Mouse (Mus musculus) layer of hippocampus, adult 2 months (tissue): Measurements from ENCODE around the gene Akap13. TPM values are rescaled to one million over a fixed set of nuclear protein-coding genes. Genes with fewer than 3 reads are reported as not detected.

Source experiments
- DNase-seq, 2 experiments: peaks; one replicate each; pipeline ENCODE4 v3.0.0; 2022; ENCODE audit warnings: low spot score in 2 of 2
- H3K27ac ChIP-seq: fragments of 200-600 bp; 2 replicates; pipeline ENCODE4 v1.8.1; 2022
- H3K4me3 ChIP-seq: fragments of 200-600 bp; 2 replicates; pipeline ENCODE4 v1.8.1; 2022; ENCODE audit warnings: mild to moderate bottlenecking
- CTCF ChIP-seq: fragments of 200-600 bp; conservative IDR thresholded peaks from 2 replicates; pipeline ENCODE4 v1.8.1; 2022; ENCODE audit warnings: antibody characterized with exemption, mild to moderate bottlenecking, moderate library complexity
- total RNA-seq, 2 experiments: library from RNA; stranded (reverse); gene quantifications; 2 replicates each; pipeline ENCODE4 v1.2.3; 2021

Akap13 gene
- total RNA-seq, 2 experiments from 2014 or later: 66.5 to 73.6 TPM

- no peak for DNase-seq
- no peak overlapping the region for H3K4me3 ChIP-seq
- H3K27ac ChIP-seq: peak overlapping the region; percentile 70
- TF ChIP-seq CTCF: no peak
Observed at GRCm38 (mm10) chr7:75472316-75473195, 17.2 kb downstream of the Akap13 start.

GRCm38 (mm10) chr7:75473294-75473693 lies 18.0 kb downstream of the Akap13 start:
- Histone ChIP-seq H3K27ac (peak overlapping the region; percentile 70; the same call in 1 of the 2 replicates), H3K4me3 (no peak overlapping the region)
- DNase-seq: no peak
- no peak for TF ChIP-seq CTCF

- TF ChIP-seq CTCF: no peak
- Histone ChIP-seq H3K4me3 (no peak overlapping the region), H3K27ac (no peak overlapping the region)
- DNase-seq: no peak
Observed at GRCm38 (mm10) chr7:75474064-75474463, 18.7 kb downstream of the Akap13 start.

- Histone ChIP-seq H3K27ac (no peak overlapping the region), H3K4me3 (no peak overlapping the region)
- no peak for TF ChIP-seq CTCF
- DNase-seq: no peak
Observed at GRCm38 (mm10) chr7:75474564-75475150, 19.3 kb downstream of the Akap13 start.

GRCm38 (mm10) chr7:75478060-75478459 lies 22.7 kb downstream of the Akap13 start:
- Histone ChIP-seq H3K4me3 (no peak overlapping the region), H3K27ac (no peak overlapping the region)
- no peak for TF ChIP-seq CTCF
- DNase-seq: no peak

GRCm38 (mm10) chr7:75480721-75481426 lies 25.5 kb downstream of the Akap13 start:
- no peak for TF ChIP-seq CTCF
- DNase-seq: no peak
- no peak overlapping the region for H3K27ac ChIP-seq
- no peak overlapping the region for H3K4me3 ChIP-seq

DNA sequence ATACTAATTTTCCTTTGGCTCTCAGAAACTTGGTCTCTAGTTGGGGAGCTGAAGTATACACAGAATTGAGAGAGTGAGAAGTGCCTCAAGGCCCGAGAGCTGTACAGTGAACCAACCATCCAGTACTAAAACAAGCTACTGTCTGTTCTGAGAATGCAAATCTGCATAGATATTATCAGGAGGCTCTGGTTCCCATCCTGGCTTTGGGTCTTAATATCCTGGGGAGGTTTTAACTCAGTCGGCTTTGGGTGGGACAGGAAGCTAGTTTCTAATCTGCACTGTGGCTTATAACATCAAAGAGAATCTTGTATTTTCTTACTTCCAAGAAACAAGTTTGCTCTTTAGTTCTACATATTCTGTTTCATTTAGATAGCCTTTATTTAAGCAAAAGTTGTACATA lies 30.7 kb downstream of the Akap13 start:
- no peak overlapping the region for H3K4me3 ChIP-seq
- no peak overlapping the region for H3K27ac ChIP-seq
- no peak for DNase-seq
- TF ChIP-seq CTCF: no peak

- no peak for TF ChIP-seq CTCF
- DNase-seq: peak in 1 of 2 experiments; percentile 23
- Histone ChIP-seq H3K4me3 (no peak overlapping the region), H3K27ac (peak overlapping the region; percentile 7; the same call in 1 of the 2 replicates)
Observed at GRCm38 (mm10) chr7:75495941-75496441, 40.7 kb downstream of the Akap13 start.

GRCm38 (mm10) chr7:75498627-75499026 lies 43.3 kb downstream of the Akap13 start:
- no peak overlapping the region for H3K4me3 ChIP-seq
- no peak for DNase-seq
- H3K27ac ChIP-seq: no peak overlapping the region
- TF ChIP-seq CTCF: no peak

- H3K4me3 ChIP-seq: no peak overlapping the region
- no peak for DNase-seq
- no peak overlapping the region for H3K27ac ChIP-seq
- no peak for TF ChIP-seq CTCF
Observed at GRCm38 (mm10) chr7:75499271-75499670, 43.9 kb downstream of the Akap13 start.

- DNase-seq: no peak
- no peak for TF ChIP-seq CTCF
Observed at GRCm38 (mm10) chr7:75500164-75500563, 44.8 kb downstream of the Akap13 start.

DNA sequence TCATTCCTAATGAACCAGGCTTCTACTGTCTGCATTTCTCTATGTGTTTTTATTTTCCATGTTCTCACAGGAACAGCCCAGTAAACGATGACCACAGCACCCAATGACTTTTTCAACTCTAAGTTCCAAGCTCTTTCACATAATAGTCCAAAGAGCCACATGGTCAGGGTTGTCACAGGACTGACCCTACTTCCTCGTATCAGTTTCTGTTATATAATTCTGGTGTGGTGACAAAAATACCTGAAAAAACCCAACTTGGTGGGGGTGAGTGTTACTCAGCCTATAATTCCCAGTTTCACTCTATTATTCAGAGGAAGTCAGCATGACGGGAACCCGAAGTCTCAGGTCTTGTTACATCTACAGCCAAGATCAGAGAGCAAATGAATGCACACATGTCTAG lies 45.5 kb downstream of the Akap13 start:
- H3K4me3 ChIP-seq: no peak overlapping the region
- TF ChIP-seq CTCF: no peak
- no peak overlapping the region for H3K27ac ChIP-seq
- DNase-seq: no peak

More at GRCm38 (mm10) chr7:75500164-75500563, 44.8 kb downstream of the Akap13 start:
- no peak overlapping the region for H3K4me3 ChIP-seq
- H3K27ac ChIP-seq: no peak overlapping the region

DNA sequence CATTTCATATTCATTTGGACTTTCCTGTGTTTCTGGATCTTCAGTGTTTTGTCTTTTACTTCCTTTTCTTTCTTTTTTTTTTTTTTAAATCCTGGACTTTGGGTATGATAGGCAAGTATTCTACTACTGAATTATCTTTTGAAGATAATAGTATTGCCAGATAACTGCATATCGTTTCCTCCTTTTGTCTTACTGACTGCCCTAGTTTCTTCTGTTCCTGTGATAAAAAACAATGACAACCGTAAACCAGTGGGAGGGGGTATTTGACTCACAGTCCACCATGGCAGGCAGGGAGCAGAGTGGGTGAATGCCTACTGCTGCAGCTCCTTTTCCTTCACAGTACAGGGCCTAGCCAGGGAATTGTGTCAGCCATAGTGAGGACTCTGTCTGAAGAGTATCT lies 49.2 kb downstream of the Akap13 start:
- TF ChIP-seq CTCF: no peak
- Histone ChIP-seq H3K4me3 (no peak overlapping the region), H3K27ac (no peak overlapping the region)
- DNase-seq: no peak
